Mouse (Mus musculus) thymus, postnatal 25 days (tissue): Measurements from ENCODE around the gene Hmgcr.

Experiments used
- DNase-seq: peaks from one replicate; pipeline ENCODE4 v3.0.0; 2022

Gene Hmgcr

DNA sequence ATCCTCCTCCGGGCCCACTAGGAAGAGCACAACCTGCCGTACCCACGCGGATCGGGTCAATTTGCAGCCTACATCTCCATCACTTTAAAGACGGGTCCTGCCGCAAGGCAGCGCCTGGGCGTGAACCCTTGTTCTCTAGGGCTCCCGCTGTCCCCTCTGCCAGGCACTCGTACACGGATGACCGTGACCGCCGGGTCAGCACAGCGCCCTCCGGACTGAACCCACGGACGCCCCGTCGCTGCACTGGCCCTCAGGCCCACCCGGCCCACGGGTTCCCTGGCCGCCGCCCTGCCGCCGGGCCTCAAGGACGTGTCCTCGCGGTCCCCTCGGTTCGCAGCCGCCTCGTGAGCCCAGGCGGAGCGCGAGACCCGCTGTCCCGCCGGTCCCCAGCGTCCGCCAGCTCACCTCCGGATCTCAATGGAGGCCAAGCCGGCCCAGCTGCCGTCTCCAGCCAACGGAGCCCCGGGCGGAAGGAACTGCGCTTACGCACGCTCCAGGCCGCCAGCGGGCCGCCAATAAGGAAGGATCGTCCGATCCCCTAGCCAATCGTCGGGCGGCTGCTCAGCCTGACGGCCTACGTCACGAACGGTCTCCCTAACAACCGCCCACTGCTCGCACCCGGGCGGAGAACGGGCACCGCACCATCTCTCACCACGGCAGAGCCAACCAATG, at the start of gene Hmgcr:
Gene Hmgcr, minus strand, starts transcription at position 531 of the 672 bp plus-strand sequence.
- peak; percentile 96 for DNase-seq

DNA sequence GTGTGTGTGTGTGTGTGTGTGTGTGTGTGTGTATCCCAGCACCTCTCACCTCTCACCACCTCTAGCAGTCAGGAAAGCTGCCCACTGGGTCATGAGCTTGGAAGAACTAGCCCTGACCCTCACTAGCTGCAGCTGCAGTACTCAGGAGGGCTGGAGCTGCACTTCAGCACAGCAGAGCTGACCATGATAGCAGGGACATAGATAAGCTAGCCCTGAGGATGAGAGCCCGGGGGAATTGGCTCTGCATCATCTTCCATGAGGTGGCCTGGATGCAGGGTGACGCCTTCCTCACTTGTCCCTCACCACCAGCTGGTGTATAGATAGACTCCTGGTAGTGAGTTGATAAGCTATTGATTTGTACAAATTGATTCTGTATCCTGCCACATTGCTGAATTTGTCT, 49.3 kb upstream of the Hmgcr start:
- DNase-seq: no peak

DNA sequence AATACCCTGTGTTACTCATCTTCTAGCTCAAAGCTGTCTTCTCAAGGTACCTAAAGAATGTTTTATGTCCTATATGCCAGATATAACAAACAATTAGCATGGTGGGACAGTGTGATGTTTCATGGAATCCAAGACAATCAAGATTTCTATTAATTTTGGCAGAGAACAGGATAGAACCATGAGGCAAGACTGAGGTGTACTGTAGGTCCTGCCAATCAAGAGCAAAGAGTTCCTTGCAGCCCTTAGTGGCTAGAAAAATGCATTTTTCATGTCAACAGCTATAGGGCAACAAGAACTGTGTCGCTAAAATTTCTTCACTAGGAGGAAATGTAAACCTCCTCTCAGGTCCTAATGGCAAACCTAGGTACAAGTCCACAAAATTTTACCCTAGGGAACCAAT, 47.1 kb upstream of the Hmgcr start:
- DNase-seq: no peak

DNA sequence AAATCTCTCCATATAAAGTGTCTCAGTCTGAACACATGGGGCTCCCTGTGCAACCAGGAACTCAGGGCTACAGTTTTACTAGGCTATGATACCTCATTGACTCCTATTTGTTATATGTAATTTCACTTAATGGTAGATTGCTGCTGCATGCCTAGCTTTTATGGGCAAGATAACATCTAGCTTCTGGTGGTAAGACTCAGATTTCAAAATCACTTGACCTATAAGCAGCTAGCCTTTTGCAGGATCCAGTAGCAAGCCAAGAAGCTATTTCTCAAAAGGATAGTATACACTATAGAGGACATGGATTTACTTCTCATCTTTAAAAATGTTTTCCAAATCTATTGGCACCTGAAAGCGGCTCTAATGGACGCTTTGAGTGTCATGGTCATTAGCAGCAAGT, 45.6 kb upstream of the Hmgcr start:
- no peak for DNase-seq

DNA sequence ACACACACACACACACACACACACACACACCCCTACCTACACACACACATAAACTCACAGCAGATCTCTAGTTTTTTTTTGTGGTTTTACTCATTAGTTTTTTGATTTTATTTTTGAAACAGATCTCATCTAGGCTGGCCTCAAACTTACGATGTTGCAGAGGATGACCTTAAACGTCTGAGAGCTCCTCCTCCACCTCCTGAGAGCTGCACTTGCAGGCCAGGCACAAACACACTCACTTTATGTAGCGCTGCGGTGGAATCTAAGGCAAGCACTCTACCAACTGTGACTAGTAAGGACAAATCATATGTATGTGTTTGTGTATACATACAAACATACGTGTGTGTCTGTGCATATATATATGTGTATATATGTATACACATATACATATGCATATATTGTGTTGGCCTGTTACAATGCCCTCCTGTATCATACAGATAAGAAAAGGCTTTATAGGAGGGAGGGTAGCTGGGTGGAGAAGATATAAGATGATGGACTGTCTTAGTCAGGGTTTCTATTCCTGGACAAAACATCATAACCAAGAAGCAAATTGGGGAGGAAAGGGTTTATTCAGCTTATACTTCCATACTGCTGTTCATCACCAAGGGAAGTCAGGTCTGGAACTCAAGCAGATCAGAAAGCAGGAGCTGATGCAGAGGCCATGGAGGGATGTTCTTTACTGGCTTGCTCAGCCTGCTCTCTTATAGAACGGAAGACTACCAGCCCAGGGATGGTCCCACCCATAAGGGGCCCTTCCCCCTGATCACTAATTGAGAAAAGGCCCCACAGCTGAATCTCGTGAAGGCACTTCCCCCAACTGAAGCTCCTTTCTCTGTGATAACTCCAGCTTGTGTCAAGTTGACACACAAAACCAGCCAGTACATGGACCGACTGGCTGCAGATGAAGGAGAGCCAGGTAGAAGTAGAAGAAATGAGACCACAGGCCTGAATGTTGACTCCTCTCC, 38.8 kb upstream of the Hmgcr start:
- no peak for DNase-seq

DNA sequence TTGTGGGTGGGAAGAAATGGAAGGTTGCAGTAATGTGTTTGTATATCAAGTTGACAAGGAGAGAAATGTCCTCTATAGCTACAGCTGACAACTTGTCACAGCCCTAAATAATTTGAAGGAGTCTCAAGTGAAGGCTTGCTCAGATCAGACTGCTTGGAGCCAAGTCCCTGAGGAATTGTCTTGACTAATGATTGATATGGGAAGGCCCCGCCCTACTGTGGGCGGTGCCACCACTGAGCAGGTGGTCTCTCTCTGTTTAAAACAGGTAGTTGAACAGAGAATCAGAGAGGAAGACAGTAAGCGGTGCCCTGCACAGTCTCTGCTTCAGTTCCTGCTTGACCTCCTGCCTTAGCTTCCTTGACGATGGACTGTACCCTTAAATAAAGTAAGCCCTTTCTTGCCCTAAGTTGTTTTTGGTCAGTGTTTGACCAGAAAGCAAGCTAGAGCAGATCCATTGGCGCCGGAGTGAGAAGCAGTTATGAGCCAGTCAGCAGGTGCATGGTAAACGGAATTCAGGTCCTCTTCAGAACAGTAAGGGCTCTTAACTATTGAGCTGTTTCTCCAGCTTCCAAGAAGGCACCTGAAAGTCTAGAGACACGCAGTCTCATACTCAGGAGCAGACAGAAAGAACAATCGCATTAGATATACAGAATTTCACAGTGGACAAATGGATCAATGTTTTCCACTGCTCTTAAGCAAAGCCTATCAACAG, 32.0 kb upstream of the Hmgcr start:
- no peak for DNase-seq

DNA sequence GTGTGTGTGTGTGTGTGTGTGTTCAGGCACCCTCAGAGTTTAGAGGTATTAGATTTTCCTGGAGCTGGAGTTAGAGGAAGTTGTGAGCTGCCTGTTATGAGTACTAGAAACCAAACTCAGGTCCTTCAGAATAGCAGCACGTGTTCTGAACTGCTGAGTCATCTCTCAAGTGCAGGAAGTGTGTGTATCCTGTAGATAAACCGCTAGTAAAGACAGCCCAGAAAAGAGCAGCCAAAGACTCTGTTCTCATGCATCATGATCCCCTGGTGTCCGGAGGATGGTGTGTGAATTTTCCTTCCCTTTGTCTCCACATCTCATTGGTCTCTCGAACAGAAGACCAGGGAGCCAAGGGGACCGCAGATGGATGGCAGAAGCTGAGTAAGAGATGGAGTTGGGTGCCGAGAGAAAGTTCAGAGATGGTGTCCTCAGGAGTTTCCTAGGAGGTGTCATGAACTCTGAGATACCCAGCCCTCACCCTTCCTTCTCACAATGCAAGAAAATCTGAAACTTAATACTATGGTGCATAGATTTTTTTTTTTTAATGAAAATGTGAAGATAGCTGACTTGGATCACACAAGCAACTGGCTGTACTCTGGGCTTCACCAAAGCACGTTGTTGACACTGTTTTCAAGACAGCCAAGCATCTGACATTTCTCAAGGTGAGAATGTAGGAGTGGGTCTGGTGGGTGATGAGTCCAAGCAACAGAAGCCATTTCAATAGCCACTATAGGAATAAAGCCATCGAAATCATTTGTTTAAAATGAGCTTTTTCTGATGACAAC, 27.3 kb upstream of the Hmgcr start:
- peak; percentile 17 for DNase-seq

DNA sequence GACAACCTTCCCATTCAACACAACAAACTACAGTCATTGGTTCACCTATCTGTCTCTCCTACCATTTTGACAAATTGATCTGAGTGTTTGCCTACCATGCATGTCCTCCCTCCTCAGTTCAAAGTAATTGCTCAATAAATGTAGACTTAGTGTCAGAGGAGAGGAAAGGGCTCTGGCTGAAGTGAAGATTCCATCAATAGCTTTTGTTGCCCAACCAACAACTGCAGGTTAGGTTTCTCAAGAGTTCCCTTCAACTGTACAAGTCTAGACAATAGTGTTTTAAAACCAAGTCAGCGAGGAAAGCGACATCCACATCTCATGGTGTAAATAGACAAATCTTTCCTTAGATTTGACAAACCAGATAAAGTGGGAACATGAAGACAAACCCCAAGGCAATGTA, 24.7 kb upstream of the Hmgcr start:
- DNase-seq: no peak

DNA sequence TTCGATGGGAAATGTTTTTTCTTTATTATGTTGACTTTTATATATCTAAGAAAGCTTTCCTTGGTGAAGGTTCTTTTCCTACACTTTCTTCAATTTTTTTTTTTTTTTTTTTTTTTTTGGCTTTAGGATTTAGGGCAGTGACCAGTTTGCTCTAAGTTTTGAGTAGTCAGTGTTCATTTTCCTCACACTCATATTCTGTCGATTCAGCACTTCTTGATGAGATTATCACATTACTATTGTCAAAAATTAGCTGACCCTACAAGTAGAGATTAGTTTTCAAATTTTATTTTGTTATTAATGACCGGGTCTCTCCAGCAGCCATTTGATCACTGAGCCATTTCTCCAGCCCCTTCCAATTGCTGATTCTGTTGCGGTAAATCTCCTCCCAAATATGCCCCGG, 19.2 kb upstream of the Hmgcr start:
- DNase-seq: no peak

DNA sequence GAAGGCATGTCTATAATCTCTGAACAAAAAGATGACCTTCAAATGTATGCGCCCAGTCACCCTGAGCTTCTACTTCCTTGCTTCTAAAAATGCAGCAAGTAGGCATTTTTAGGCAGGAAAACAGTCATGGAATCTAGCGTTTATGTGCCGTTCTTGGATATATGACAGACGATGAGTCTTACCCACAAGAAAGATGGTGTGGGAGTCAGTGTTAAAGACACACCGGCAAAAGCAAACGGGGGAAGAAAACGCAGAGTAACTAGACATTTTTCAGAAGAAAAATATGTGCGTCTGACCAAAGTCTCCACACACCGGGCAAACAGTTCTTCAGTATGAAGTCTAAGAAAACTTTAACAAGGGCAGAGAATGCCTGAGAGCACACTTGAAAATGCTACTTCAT, 16.5 kb upstream of the Hmgcr start:
- no peak for DNase-seq

DNA sequence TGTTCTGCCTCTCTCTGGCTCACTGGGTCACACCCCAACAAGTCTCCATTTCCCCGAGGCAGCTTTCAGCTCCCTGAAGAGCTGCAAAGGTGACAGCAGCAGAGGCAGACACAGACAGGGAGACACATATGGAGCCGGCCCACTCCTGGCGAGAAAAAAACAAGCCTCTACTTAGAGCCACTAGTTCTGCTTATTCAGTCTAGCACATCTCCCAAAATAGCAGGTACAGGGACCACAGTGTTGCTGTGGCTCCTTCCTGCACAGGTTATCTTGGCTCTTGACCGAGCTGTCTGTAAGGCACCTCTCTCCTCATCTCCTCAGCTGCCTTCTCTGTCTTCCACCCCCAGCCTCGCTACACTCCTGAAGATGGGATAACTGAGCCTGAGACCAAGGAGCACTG, 14.0 kb upstream of the Hmgcr start:
- DNase-seq: no peak

DNA sequence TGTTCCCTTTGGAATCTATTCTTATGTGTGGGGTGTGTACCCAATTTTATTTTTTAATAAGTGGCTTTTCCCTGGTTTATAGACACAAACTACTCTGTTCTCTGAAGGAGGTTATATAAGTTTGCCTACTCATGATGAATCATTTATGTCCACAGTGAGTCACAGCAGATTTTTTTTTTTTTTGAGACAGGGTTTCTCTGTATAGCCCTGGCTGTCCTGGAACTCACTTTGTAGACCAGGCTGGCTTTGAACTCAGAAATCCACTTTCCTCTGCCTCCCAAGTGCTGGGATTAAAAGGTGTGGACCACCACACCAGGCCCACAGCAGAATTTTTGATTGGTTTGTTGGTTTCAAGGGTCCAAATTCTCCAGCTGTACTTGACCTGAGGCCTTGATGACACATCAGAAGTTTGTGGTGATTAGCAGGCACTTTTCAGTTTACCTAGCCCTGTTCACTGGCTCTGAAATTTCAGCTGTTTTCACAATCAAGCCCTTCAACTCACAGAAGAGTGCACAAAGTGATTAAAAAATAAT, 10.4 kb upstream of the Hmgcr start:
- DNase-seq: no peak

DNA sequence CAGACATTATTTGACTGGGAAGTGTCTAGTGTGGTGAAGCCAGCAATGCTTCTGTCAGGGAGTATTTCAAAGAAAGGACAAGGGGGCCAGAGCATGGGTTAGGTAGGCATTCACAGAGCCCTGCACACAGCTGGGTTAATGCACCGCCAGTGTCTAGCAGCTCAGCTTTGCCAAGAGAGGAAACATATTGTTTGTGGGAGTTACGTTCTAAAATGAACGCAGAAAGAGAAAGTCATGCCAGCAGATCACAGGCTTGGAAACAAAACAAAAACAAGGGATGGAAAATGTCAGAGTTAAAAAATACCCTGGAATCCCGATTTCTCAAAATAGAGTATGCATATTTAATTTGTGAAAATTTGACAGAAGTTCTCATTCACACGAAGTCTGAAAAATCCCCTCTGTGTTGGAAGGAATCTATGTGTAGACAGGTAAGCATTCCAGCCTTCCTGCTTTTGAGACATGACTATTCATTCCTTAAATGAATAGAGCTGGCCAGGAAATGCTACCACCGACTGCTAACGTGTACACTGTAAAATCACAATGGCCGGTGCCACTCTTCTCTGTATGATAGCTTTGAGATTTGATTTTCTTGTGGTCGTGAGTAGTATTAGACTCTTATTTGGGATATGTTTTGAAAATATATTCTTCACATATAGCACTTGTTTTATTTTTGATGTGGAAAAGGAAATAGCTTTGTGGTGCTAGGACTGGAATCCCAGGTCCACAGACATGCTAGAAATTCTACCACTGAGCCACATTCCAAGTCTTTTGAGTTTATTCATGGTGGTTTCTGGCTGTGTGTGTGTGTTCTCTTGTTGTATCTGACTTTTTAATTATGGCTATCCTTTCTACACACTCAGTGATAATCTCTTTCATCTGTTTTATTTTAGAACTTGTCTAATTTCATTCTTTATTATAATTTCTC, 9.7 kb upstream of the Hmgcr start:
- DNase-seq: no peak

DNA sequence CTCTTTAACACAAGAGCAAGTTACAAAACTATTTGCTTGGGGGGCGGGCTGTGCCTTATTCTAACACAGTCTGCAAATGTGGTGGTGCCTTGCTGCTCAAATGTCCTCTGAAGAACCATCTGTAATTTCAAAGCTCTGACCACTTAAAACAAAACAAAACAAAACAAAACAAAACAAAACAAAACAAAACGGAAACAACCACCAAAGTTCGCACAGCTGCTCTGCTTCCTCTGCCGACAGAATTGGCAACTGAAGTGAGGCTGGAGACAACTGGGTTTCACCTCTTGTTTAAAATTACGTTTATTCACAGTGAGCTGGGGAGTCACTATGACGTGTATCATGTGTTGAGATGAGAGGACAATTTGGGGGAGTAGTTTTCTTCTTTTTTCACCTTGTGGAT, 7.9 kb upstream of the Hmgcr start:
- no peak for DNase-seq

DNA sequence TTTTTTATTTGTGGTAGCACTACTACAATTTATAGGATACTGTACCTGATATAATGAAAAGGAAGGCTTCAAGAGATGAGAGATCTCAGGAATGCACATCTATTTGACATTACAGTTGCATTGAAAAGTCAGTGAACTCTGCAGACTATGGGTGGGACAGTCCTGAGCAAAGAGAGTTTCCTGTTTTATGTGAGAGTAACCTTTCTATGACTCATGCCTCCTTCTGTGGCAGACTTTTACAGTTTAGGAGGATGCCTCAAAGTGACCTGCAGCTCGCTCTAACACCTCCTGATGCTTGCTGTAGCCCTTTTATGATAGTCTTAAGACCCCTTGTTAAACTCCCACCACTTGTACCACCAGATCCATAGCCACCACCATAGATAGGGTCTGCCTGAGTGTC, 6.3 kb upstream of the Hmgcr start:
- no peak for DNase-seq

DNA sequence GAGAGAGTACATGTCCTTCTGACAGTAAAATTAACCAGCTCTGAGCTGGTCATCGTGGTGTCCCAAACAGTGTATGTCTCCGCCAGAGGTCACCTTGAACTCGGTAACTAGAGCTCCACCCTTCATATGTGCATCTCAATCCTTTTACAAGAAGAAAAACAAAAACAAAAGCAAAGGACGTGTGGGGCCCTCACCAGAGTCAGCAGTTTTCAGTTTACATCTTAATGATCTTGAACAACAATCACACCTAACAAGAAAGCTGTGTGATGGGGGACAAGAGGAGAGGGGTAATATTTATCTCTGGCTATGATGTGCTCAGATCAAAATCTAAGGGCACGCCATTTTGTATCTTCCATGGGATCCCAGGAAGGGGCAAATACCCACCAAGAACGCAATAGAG, 5.0 kb upstream of the Hmgcr start:
- DNase-seq: no peak

DNA sequence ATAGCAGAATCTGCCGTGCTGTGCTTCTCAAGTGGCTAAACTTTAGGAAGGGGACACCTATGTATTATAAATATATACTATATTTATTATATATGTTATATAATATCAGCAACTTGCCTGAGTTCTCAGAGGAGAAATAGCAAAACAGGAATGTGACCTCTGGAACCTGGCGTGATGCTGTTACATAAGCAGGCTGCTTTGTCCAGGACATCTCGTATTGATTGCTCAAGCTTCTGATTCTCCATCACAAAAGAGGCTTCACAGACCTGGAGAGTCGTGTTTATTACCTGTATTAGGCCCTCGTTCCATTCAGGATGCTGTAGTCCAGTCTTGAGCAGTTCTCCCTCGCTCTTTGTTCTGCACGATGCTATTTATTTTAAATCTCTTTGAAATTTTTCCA, 3.1 kb upstream of the Hmgcr start:
- no peak for DNase-seq

DNA sequence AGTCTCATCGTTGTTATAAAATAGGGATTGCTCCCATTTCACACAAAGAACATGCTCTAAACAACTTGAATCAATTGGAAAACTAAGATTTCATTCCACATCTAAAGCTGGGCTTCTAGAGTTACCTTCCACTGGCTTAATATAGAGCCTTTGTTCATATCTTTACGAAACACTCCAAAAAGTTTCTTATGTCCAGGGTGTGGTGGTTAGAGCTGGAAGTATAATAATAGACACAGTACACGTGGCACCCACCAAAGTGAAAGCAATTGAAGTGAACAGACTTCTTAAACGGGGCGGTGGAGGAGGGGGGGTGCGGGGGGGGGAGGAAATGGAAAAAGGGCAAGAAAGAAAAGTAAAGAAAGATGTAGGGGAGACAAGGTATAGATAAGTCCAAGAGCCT, 1.5 kb upstream of the Hmgcr start:
- no peak for DNase-seq

DNA sequence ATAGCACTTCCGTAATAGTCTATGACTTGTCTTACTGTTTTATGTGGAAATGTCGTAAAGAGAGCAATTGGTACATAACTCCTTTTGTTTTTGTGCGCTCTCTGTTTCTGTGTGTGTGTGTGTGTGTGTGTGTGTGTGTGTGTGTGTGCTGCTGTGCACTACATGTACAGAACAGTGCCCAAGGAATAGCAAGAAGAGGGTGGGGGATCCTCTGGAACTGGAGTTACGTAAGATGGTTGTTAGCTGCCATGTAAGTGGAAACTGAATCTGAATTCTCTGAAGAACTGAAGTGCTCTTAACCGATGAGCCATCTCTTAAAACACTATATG, 1.1 kb upstream of the Hmgcr start:
- no peak for DNase-seq

DNA sequence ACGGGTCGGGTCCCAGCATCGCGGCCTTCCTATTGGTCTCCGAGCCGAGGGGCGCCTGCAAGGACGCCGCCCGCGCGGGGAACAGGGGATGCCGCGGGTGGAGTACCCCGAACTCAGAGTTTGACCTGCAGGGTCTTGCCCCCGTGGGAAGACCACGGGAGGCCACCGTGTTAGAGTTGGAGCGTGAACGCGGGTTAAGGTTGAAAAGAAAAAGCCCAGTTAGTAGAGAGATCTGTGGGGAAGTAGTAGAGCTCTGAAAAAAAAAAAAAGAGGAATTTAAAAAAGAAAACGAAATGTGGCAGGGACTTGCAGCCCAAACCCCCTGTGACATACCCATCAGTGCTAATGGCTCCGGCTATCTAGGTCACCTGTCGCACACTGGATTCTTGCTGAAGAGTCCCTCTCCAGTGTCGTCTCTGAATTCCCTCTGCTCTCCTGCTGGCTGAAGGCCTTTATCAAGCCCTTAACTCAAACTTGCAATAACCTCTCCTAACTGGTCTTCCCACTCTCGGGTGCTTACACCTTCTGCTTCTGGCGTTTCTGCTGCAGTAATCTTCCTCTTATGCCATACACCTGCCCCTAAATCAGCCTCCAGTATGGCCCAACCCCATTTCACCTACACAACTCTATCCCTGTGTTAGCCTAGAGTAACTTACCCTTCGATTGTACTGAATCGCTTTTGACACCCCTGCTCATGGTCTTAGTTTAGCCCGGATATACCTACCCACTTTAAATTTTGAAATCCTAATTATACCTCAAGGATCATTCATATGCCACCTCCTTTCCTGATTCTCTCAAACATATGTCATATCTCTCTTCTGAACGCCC, 556 bp upstream of the Hmgcr start:
- DNase-seq: no peak

DNA sequence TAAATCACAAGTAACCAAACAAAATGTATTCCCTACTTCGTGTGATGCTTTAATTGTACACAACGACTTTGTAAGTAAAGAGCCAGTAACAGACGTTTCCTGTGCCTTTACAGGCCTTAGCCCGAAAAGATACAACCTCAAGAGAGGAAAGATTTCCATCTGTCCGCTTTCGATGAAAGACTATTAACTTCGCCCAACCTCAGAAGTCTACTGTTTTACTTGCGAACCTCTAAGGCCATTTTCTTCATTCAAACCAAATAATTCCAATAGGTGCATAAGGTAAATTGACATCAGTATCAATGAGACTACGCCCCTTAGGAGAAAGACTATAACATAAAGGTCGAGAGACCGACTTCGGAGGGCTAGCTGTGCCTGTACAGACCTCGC, 724 bp downstream of the Hmgcr start:
- no peak for DNase-seq
